Mouse (Mus musculus) intestine, embryonic 14.5 days (tissue): ENCODE results near the gene Tubb1. TPM values are rescaled to one million over a fixed set of nuclear protein-coding genes. Genes with fewer than 3 reads are reported as not detected.

ENCODE experiments used
- ATAC-seq: fragments of 200-750 bp; cut with Nextera tagmentation; replicated peaks from 2 replicates; pipeline ENCODE4 v1.8.0; 2017; ENCODE audit warnings: low read depth, moderate number of reproducible peaks, moderate TSS enrichment, moderate library complexity; ENCODE audit not compliant: low FRiP score, low TSS enrichment
- DNase-seq: peaks from one replicate; pipeline ENCODE4 v3.0.0-alpha.2; 2018; ENCODE audit warnings: low spot score
- H3K27ac ChIP-seq: fragments of 300-500 bp; sonication (generic); 2 replicates; pipeline ENCODE4 v1.5.1; 2014; ENCODE audit warnings: low read depth, mild to moderate bottlenecking, control low read depth
- H3K27me3 ChIP-seq: fragments of 300-500 bp; sonication (generic); replicated peaks from 2 replicates; pipeline ENCODE4 v1.6.1; 2014; ENCODE audit warnings: low read length, control low read depth; ENCODE audit not compliant: control insufficient read depth, insufficient read depth
- H3K36me3 ChIP-seq: fragments of 300-500 bp; sonication (generic); 2 replicates; pipeline ENCODE4 v1.6.1; 2014; ENCODE audit warnings: low read length, control low read depth; ENCODE audit not compliant: control insufficient read depth, insufficient read depth
- H3K4me1 ChIP-seq: fragments of 300-500 bp; sonication (generic); replicated peaks from 2 replicates; pipeline ENCODE4 v1.6.1; 2014; ENCODE audit warnings: low read length, control low read depth, mixed read lengths; ENCODE audit not compliant: control insufficient read depth, insufficient read depth
- H3K4me2 ChIP-seq: fragments of 300-500 bp; sonication (generic); 2 replicates; pipeline ENCODE4 v1.6.1; 2014; ENCODE audit warnings: low read length
- H3K4me3 ChIP-seq: fragments of 300-500 bp; sonication (generic); 2 replicates; pipeline ENCODE4 v1.5.1; 2014; ENCODE audit warnings: low read depth, low read length, control low read depth, mixed read lengths
- H3K9ac ChIP-seq: fragments of 300-500 bp; sonication (generic); 2 replicates; pipeline ENCODE4 v1.6.1; 2014; ENCODE audit warnings: mild to moderate bottlenecking, low read length
- H3K9me3 ChIP-seq: fragments of 300-500 bp; sonication (generic); 2 replicates; pipeline ENCODE4 v1.6.1; 2016; ENCODE audit warnings: low read length, control low read depth; ENCODE audit not compliant: control insufficient read depth
- WGBS: fragments of 180-500 bp; shearing (Covaris S2); extraction: QIAGEN DNeasy Blood & Tissue Kit; methylation state at CpG from one replicate; pipeline ENCODE4 v1.1.7; 2014; 5-methylcytosine and 5-hydroxymethylcytosine counted together
- polyA plus RNA-seq: library from polyadenylated mRNA; unstranded; fragments of >200 nt; fragmentation: Nextera tagmentation; extraction: Ambion mirVana; gene quantifications from 2 replicates; pipeline ENCODE4 v1.2.1, GENCODE M21; 2014

The Tubb1 gene
- 1.9 and 2.6 TPM in 2 replicates for polyA plus RNA-seq

DNA sequence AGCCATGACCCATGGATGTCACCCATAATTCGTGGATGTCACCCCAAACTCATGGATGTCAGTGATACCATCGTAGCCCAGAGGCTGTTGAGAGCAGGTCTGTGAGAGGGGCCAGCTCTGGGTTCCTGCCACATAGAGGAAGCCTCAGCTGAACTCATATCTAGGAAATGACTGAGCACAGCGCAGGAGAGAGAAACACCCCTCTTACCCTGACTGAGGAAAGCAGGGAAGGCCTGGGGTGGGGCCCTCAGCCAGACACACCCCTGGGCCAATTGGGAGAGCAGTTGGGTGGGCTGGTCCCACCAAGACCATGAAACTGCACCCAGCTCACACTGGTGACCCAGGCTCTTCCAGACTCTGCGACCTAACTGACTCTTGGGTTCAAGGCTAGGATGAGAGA, at the start of gene Tubb1:
Gene Tubb1 (plus strand): TSS at position 343 of the 400 bp plus-strand sequence.
- ATAC-seq: no peak
- Histone ChIP-seq H3K4me3 (no peak within 1 kb of the TSS), H3K4me1 (no peaks in the 10 kb centered on the region), H3K27ac (no peak within 1 kb of the TSS), H3K9me3 (no peaks in the 10 kb centered on the region), H3K9ac (no peak within 1 kb of the TSS), H3K36me3 (no peaks in the 10 kb centered on the region), H3K4me2 (no peak within 1 kb of the TSS), H3K27me3 (no peaks in the 10 kb centered on the region)
- DNase-seq: no peak
- 72% methylated on average over 4 of the region's 4 CpGs for whole genome bisulfite sequencing

GRCm38 (mm10) chr2:174410222-174410621, 40.3 kb upstream of the Tubb1 start:
- no peak overlapping the region for H3K4me2 ChIP-seq
- no peak for DNase-seq
- WGBS: 50% methylated on average over 2 of the region's 2 CpGs
- no peak overlapping the region for H3K4me3 ChIP-seq
- no peak for ATAC-seq
- H3K36me3 ChIP-seq: no peaks in the 10 kb centered on the region
- no peak overlapping the region for H3K27ac ChIP-seq
- no peaks in the 10 kb centered on the region for H3K4me1 ChIP-seq
- no peaks in the 10 kb centered on the region for H3K27me3 ChIP-seq
- H3K9ac ChIP-seq: no peak overlapping the region
- H3K9me3 ChIP-seq: no peaks in the 10 kb centered on the region

GRCm38 (mm10) chr2:174413127-174413526, 37.4 kb upstream of the Tubb1 start:
- no peak for ATAC-seq
- H3K9me3 ChIP-seq: no peaks in the 10 kb centered on the region
- peaks cover 5% of the 10 kb centered on the region; the same call in 1 of the 2 replicates for H3K4me1 ChIP-seq
- no peak overlapping the region for H3K4me3 ChIP-seq
- WGBS: 69% methylated on average over 7 of the region's 7 CpGs
- no peak overlapping the region for H3K27ac ChIP-seq
- H3K36me3 ChIP-seq: 0 out of 2 replicates have a peak, but pooled peaks cover under 1% of the 10 kb centered on the region
- H3K27me3 ChIP-seq: no peaks in the 10 kb centered on the region
- no peak overlapping the region for H3K4me2 ChIP-seq
- no peak overlapping the region for H3K9ac ChIP-seq
- DNase-seq: no peak

GRCm38 (mm10) chr2:174415001-174415730, 35.3 kb upstream of the Tubb1 start:
- Histone ChIP-seq H3K4me1 (peaks cover 5% of the 10 kb centered on the region; the same call in 1 of the 2 replicates), H3K4me3 (peak overlapping the region; percentile 99)

DNA sequence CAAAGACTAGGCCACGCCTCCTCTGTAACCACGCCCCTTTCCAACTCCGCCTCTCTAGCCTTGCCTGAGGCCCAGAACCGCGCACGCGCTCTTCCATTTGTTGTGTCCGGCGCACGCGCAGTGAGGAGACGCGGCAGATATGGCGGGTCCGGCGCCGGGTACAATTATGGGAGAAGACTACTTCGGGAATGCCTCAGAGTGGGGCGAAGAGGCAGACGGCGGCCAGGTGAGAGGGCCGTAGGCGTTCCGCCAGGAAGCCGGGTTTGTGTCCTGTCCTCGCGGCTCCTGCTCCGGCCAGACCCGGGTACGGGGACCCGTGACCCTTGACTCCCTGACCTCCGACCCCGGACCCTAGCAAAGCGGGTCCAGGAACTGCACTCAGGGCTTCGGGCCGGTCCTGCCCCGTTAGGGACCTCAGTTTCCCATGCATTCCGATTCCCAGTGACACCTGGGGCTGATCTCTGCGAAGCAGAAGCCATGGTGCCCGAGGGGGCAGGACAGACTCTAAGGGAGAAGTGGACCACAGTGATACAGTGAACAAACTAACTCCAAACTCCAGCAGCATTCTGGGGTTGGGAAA, 34.7 kb upstream of the Tubb1 start, which contains the start of gene Nelfcd:
Gene Nelfcd (plus strand): TSS at position 74 of the 580 bp plus-strand sequence.
- H3K36me3 ChIP-seq: peaks cover 16% of the 10 kb centered on the region
- DNase-seq (peak; percentile 99), ATAC-seq (peak; percentile 93)
- peak within 1 kb of the TSS; percentile 81 for H3K4me2 ChIP-seq
- no peaks in the 10 kb centered on the region for H3K27me3 ChIP-seq
- H3K4me3 ChIP-seq: peak within 1 kb of the TSS; percentile 99
- under 1% methylated on average over 40 of the region's 40 CpGs for WGBS
- H3K4me1 ChIP-seq: peaks cover 5% of the 10 kb centered on the region; the same call in 1 of the 2 replicates
- no peaks in the 10 kb centered on the region for H3K9me3 ChIP-seq
- peak within 1 kb of the TSS; percentile 27; the same call in 1 of the 2 replicates for H3K27ac ChIP-seq
- peak within 1 kb of the TSS; percentile 88 for H3K9ac ChIP-seq

More at GRCm38 (mm10) chr2:174415001-174415730, 35.3 kb upstream of the Tubb1 start:
- DNase-seq (no peak), ATAC-seq (peak; percentile 24; the same call in 1 of the 2 replicates)
- WGBS: 47% methylated on average over 18 of the region's 18 CpGs
- H3K9me3 ChIP-seq: no peaks in the 10 kb centered on the region
- H3K36me3 ChIP-seq: peaks cover 13% of the 10 kb centered on the region
- peak overlapping the region; percentile 88; the same call in 1 of the 2 replicates for H3K9ac ChIP-seq
- no peak overlapping the region for H3K27ac ChIP-seq
- H3K27me3 ChIP-seq: no peaks in the 10 kb centered on the region
- peak overlapping the region; percentile 81 for H3K4me2 ChIP-seq

- DNase-seq (no peak), ATAC-seq (no peak; the same call in 1 of the 2 replicates)
- H3K36me3 ChIP-seq: peaks cover 69% of the 10 kb centered on the region
- no peak overlapping the region for H3K4me3 ChIP-seq
- no peak overlapping the region for H3K4me2 ChIP-seq
- no peak overlapping the region for H3K27ac ChIP-seq
- no peaks in the 10 kb centered on the region for H3K9me3 ChIP-seq
- H3K27me3 ChIP-seq: no peaks in the 10 kb centered on the region
- no peak overlapping the region for H3K9ac ChIP-seq
- 76% methylated on average over 6 of the region's 6 CpGs for WGBS
- peaks cover 5% of the 10 kb centered on the region; the same call in 1 of the 2 replicates for H3K4me1 ChIP-seq
These were observed 29.4 kb upstream of the Tubb1 start for GRCm38 (mm10) chr2:174421107-174421506.

- Histone ChIP-seq H3K4me3 (no peak overlapping the region), H3K36me3 (peaks cover 97% of the 10 kb centered on the region), H3K27me3 (no peaks in the 10 kb centered on the region), H3K9ac (no peak overlapping the region), H3K9me3 (no peaks in the 10 kb centered on the region), H3K4me1 (no peaks in the 10 kb centered on the region), H3K4me2 (no peak overlapping the region), H3K27ac (no peak overlapping the region)
- whole genome bisulfite sequencing: 88% methylated on average over 11 of the region's 11 CpGs
- DNase-seq: no peak
- ATAC-seq: no peak
These were observed 26.0 kb upstream of the Tubb1 start for GRCm38 (mm10) chr2:174424301-174425085.

GRCm38 (mm10) chr2:174426856-174427255, 23.6 kb upstream of the Tubb1 start:
- DNase-seq: no peak
- H3K9ac ChIP-seq: no peak overlapping the region
- no peaks in the 10 kb centered on the region for H3K27me3 ChIP-seq
- whole genome bisulfite sequencing: 92% methylated on average over 12 of the region's 12 CpGs
- no peak for ATAC-seq
- H3K36me3 ChIP-seq: peaks cover 81% of the 10 kb centered on the region
- H3K4me2 ChIP-seq: no peak overlapping the region
- no peak overlapping the region for H3K4me3 ChIP-seq
- H3K9me3 ChIP-seq: no peaks in the 10 kb centered on the region
- H3K4me1 ChIP-seq: no peaks in the 10 kb centered on the region
- no peak overlapping the region for H3K27ac ChIP-seq
